Mouse (Mus musculus): Measurements from ENCODE around the gene Gm2042. TPM values are rescaled to one million over a fixed set of nuclear protein-coding genes. Genes with fewer than 3 reads are reported as not detected.
"Not testable (repeated sequence)": the region's sequence is repeated elsewhere in the genome, so short reads cannot be mapped to it uniquely, and the experiment has no call there.

Gm2042 gene
- polyA plus RNA-seq (2016; fragmentation: Nextera tagmentation; extraction: Ambion mirVana) = not detected in 2 replicates

GRCm38 (mm10) chr12:87953780-87954179 lies at the start of gene Gm2042:
Gm2042 (plus strand) TSS chr12:87954080.
- DNase-seq (ENCODE audit: low spot score); H3K27me3 ChIP-seq (ENCODE audit: insufficient read depth, poor library complexity, severe bottlenecking); H3K36me3 ChIP-seq; H3K4me3 ChIP-seq; H3K4me1 ChIP-seq; H3K27ac ChIP-seq; H3K9me3 ChIP-seq: not testable (repeated sequence)
- 84% methylated on average over 2 of the region's 2 CpGs for WGBS

GRCm38 (mm10) chr12:87919721-87920120 lies 34.2 kb upstream of the Gm2042 start, which contains the start of gene Gm2035:
Gm2035 (minus strand) TSS chr12:87919857.
- not testable (repeated sequence) for H3K4me1 ChIP-seq; H3K4me3 ChIP-seq; H3K27me3 ChIP-seq (ENCODE audit: insufficient read depth, poor library complexity, severe bottlenecking); H3K9me3 ChIP-seq; DNase-seq (ENCODE audit: low spot score); H3K36me3 ChIP-seq; H3K27ac ChIP-seq
- WGBS = 76% methylated on average over 2 of the region's 2 CpGs

- not testable (repeated sequence) for H3K27ac ChIP-seq; H3K27me3 ChIP-seq (ENCODE audit: insufficient read depth, poor library complexity, severe bottlenecking); H3K36me3 ChIP-seq; DNase-seq (ENCODE audit: low spot score); H3K4me3 ChIP-seq; H3K4me1 ChIP-seq; H3K9me3 ChIP-seq
These were observed 30.1 kb downstream of the Gm2042 start for GRCm38 (mm10) chr12:87984000-87984399.

GRCm38 (mm10) chr12:88004118-88004517 lies 50.2 kb downstream of the Gm2042 start:
- DNase-seq (ENCODE audit: low spot score); H3K27me3 ChIP-seq (ENCODE audit: insufficient read depth, poor library complexity, severe bottlenecking); H3K4me3 ChIP-seq; H3K36me3 ChIP-seq; H3K4me1 ChIP-seq; H3K9me3 ChIP-seq; H3K27ac ChIP-seq: not testable (repeated sequence)
- WGBS = 64% methylated on average over 3 of the region's 3 CpGs

Other genes starting within 250 kb of the Gm2042 start
- gene Gm21319, start 178.3 kb upstream of the Gm2042 start, polyA plus RNA-seq (2016; fragmentation: Nextera tagmentation; extraction: Ambion mirVana) = not detected in 2 replicates
- not detected in 2 replicates for gene Gm21936, start 158.6 kb upstream of the Gm2042 start, polyA plus RNA-seq (2016; fragmentation: Nextera tagmentation; extraction: Ambion mirVana)
- not detected in 2 replicates for gene BB287469, start 137.5 kb upstream of the Gm2042 start, polyA plus RNA-seq (2016; fragmentation: Nextera tagmentation; extraction: Ambion mirVana)
- not detected in 2 replicates for gene Gm2001, start 111.7 kb upstream of the Gm2042 start, polyA plus RNA-seq (2016; fragmentation: Nextera tagmentation; extraction: Ambion mirVana)
- not detected in 2 replicates for gene Gm2016, start 80.0 kb upstream of the Gm2042 start, polyA plus RNA-seq (2016; fragmentation: Nextera tagmentation; extraction: Ambion mirVana)
- gene Gm2022, start 58.7 kb upstream of the Gm2042 start, polyA plus RNA-seq (2016; fragmentation: Nextera tagmentation; extraction: Ambion mirVana) = not detected in 2 replicates
- gene Gm2035, start 34.2 kb upstream of the Gm2042 start, polyA plus RNA-seq (2016; fragmentation: Nextera tagmentation; extraction: Ambion mirVana) = not detected in 2 replicates
- not detected in 2 replicates for gene Gm2075, start 57.8 kb downstream of the Gm2042 start, polyA plus RNA-seq (2016; fragmentation: Nextera tagmentation; extraction: Ambion mirVana)
- gene Gm6803, start 64.7 kb downstream of the Gm2042 start, polyA plus RNA-seq (2016; fragmentation: Nextera tagmentation; extraction: Ambion mirVana) = not detected in 2 replicates
- not detected in 2 replicates for gene Gm2056, start 72.9 kb downstream of the Gm2042 start, polyA plus RNA-seq (2016; fragmentation: Nextera tagmentation; extraction: Ambion mirVana)
- not detected in 2 replicates for gene Gm16368, start 129.6 kb downstream of the Gm2042 start, polyA plus RNA-seq (2016; fragmentation: Nextera tagmentation; extraction: Ambion mirVana)
- not detected in 2 replicates for gene Gm10436, start 228.0 kb downstream of the Gm2042 start, polyA plus RNA-seq (2016; fragmentation: Nextera tagmentation; extraction: Ambion mirVana)